9 mouse cellular contexts compared by ENCODE assay signal in genomic region chr12:104069620-104070019, GRCm38 (mm10). TPM values are rescaled to one million over a fixed set of nuclear protein-coding genes. Genes with fewer than 3 reads are reported as not detected.
DNase-seq lines count a peak whose midpoint lies in the region; ATAC-seq and TF ChIP-seq lines count a peak whose summit lies in the region.
"Had no signal": no experiment of that assay in that cellular context is flagged by ENCODE, and none has a peak within 500 bp of the region (broad histone marks: within the 10 kb centered on the region; RNA-seq: fewer than 3 reads in every experiment).

No protein-coding gene starts in this region.

- H3K36me3 ChIP-seq in heart, embryonic 11.5 days (ENCODE audit: control insufficient read depth, insufficient read depth, low read length): no peaks in the 10 kb centered on the region
- H3K36me3 ChIP-seq in limb, embryonic 11.5 days (ENCODE audit: control insufficient read depth, insufficient read depth, low read length): no peaks in the 10 kb centered on the region
- no peaks in the 10 kb centered on the region for H3K36me3 ChIP-seq in midbrain, postnatal 0 days (ENCODE audit: insufficient read depth, low read length)
- H3K36me3 ChIP-seq in splenic B cell, adult 2 months (ENCODE audit: control insufficient read depth, insufficient read depth, low read length, poor library complexity, severe bottlenecking): no peaks in the 10 kb centered on the region

- 6% methylated on average over 2 of the region's 2 CpGs for WGBS in heart, embryonic 11.5 days (ENCODE audit: insufficient replicate concordance)
- WGBS in limb, embryonic 11.5 days: 9% methylated on average over 2 of the region's 2 CpGs
- WGBS in midbrain, postnatal 0 days: 8% methylated on average over 2 of the region's 2 CpGs

- no peaks in the 10 kb centered on the region for H3K4me1 ChIP-seq in heart, embryonic 11.5 days (ENCODE audit: control insufficient read depth, insufficient read depth, low read length)
- H3K4me1 ChIP-seq in limb, embryonic 11.5 days (ENCODE audit: control insufficient read depth, insufficient read depth, low read length): no peaks in the 10 kb centered on the region
- H3K4me1 ChIP-seq in midbrain, postnatal 0 days (ENCODE audit: insufficient read depth, low read length): no peaks in the 10 kb centered on the region

- no peak overlapping the region for H3K9ac ChIP-seq in heart, embryonic 11.5 days (ENCODE audit: low read depth, low read length)
- H3K9ac ChIP-seq in limb, embryonic 11.5 days (ENCODE audit: low read length): no peak overlapping the region
- no peak overlapping the region for H3K9ac ChIP-seq in midbrain, postnatal 0 days (replicated peaks; ENCODE audit: low read length, poor library complexity, severe bottlenecking)

- ATAC-seq in heart, embryonic 11.5 days (replicated peaks; ENCODE audit: insufficient number of reproducible peaks, low FRiP score, low TSS enrichment): no peak
- no peak for ATAC-seq in limb, embryonic 11.5 days (ENCODE audit: insufficient number of reproducible peaks, low FRiP score, low TSS enrichment, low read depth)
- peak; percentile 53; the same call in 1 of the 2 replicates for ATAC-seq in midbrain, postnatal 0 days (ENCODE audit: low FRiP score)

- H3K27ac ChIP-seq in heart, embryonic 11.5 days (ENCODE audit: low read depth, low read length): no peak overlapping the region
- H3K27ac ChIP-seq in gastrocnemius, adult 2 months: no peak overlapping the region
- H3K27ac ChIP-seq in limb, embryonic 11.5 days (replicated peaks; ENCODE audit: low read depth, low read length): no peak overlapping the region
- H3K27ac ChIP-seq in midbrain, postnatal 0 days (ENCODE audit: low read depth, low read length): no peak overlapping the region

- peak; percentile 62 to 87 for DNase-seq in heart, adult 18-20 months
- DNase-seq in cerebellum, adult 9-10 months: peak; percentile 55
- DNase-seq in gastrocnemius, adult 2 months: peak; percentile 77
- peak; percentile 76 for DNase-seq in kidney, adult 18-20 months
- DNase-seq in limb, embryonic 11.5 days (ENCODE audit: low spot score): peak; percentile 84
- peak; percentile 92 for DNase-seq in midbrain, postnatal 0 days (ENCODE audit: low spot score)
- peak; percentile 72 for DNase-seq in splenic B cell, adult 2 months (ENCODE audit: low read depth, low spot score)

- H3K4me3 ChIP-seq in heart, embryonic 11.5 days (ENCODE audit: low read depth, low read length): no peak overlapping the region
- no peak overlapping the region for H3K4me3 ChIP-seq in gastrocnemius, adult 2 months
- no peak overlapping the region for H3K4me3 ChIP-seq in limb, embryonic 11.5 days (ENCODE audit: low read depth, low read length)
- no peak overlapping the region for H3K4me3 ChIP-seq in midbrain, postnatal 0 days (ENCODE audit: low read depth, low read length)
- H3K4me3 ChIP-seq: myocyte had no signal

- no peak overlapping the region for H3K4me2 ChIP-seq in heart, embryonic 11.5 days
- H3K4me2 ChIP-seq in limb, embryonic 11.5 days (ENCODE audit: low read depth, severe bottlenecking): no peak overlapping the region
- H3K4me2 ChIP-seq in midbrain, postnatal 0 days (ENCODE audit: low read depth, low read length, poor library complexity, severe bottlenecking): no peak overlapping the region

- peak; percentile 86 for TF ChIP-seq CTCF in gastrocnemius, adult 2 months (IDR thresholded peaks at IDR 0.05)
- TF ChIP-seq CTCF in midbrain, postnatal 0 days (IDR thresholded peaks at IDR 0.05): peak; percentile 90

- intact Hi-C loops in gastrocnemius, adult 2 months (cut with DNase I): loop anchor here (1.0 kb wide), 1 partner anchor 74 kb away; no protein-coding TSS in a partner anchor

- H3K27me3 ChIP-seq in heart, embryonic 11.5 days (ENCODE audit: control insufficient read depth, insufficient read depth, low read length): 0 out of 2 replicates have a peak, but pooled peaks cover 6% of the 10 kb centered on the region
- no peaks in the 10 kb centered on the region for H3K27me3 ChIP-seq in limb, embryonic 11.5 days (ENCODE audit: control insufficient read depth, insufficient read depth, low read length)
- H3K27me3 ChIP-seq in midbrain, postnatal 0 days (ENCODE audit: insufficient read depth, low read length): no peaks in the 10 kb centered on the region
- no peaks in the 10 kb centered on the region for H3K27me3 ChIP-seq in splenic B cell, adult 2 months (ENCODE audit: control insufficient read depth, insufficient read depth, low read length, poor library complexity, severe bottlenecking)

- H3K9me3 ChIP-seq in heart, embryonic 11.5 days (replicated peaks; ENCODE audit: control insufficient read depth, low read length): no peaks in the 10 kb centered on the region
- no peaks in the 10 kb centered on the region for H3K9me3 ChIP-seq in limb, embryonic 11.5 days (ENCODE audit: control insufficient read depth, low read length)
- no peaks in the 10 kb centered on the region for H3K9me3 ChIP-seq in midbrain, postnatal 0 days (ENCODE audit: low read length)

RNA-seq across cellular contexts. Expression of gene Serpina12, which starts 25.4 kb away (rescaled TPM):
- under 1 TPM in 1 of 2 experiments, not detected in 1; 0.10 TPM for total RNA-seq in heart, adult 18-20 months (2021)
- 0.10 TPM in 1 of 2 replicates, not detected in the other for polyA plus RNA-seq in heart, embryonic 11.5 days (2014; fragmentation: Nextera tagmentation; extraction: Ambion mirVana)
- total RNA-seq in gastrocnemius, adult 2 months (2021): not detected
- polyA plus RNA-seq in limb, embryonic 11.5 days (2014; fragmentation: Nextera tagmentation; extraction: Ambion mirVana): not detected in 2 replicates
- total RNA-seq in midbrain, postnatal 0 days (2014; rRNA removed): 0.16 TPM in 1 of 2 replicates, not detected in the other
- not detected in 2 replicates for polyA plus RNA-seq in midbrain, postnatal 0 days (2015; fragmentation: Nextera tagmentation; extraction: Ambion mirVana)

RNA-seq across cellular contexts. Expression of gene Serpina5, which starts 31.3 kb away (rescaled TPM):
- not detected for total RNA-seq in heart, adult 18-20 months (2021)
- not detected in 2 replicates for polyA plus RNA-seq in heart, embryonic 11.5 days (2014; fragmentation: Nextera tagmentation; extraction: Ambion mirVana)
- total RNA-seq in gastrocnemius, adult 2 months (2021): not detected
- polyA plus RNA-seq in limb, embryonic 11.5 days (2014; fragmentation: Nextera tagmentation; extraction: Ambion mirVana): not detected in 2 replicates
- total RNA-seq in midbrain, postnatal 0 days (2014; rRNA removed): not detected in 2 replicates
- not detected in 2 replicates for polyA plus RNA-seq in midbrain, postnatal 0 days (2015; fragmentation: Nextera tagmentation; extraction: Ambion mirVana)
- polyA plus RNA-seq: myocyte had no signal

RNA-seq across cellular contexts. Expression of gene Serpina3a, which starts 42.9 kb away (rescaled TPM):
- not detected for total RNA-seq in heart, adult 18-20 months (2021)
- polyA plus RNA-seq in heart, embryonic 11.5 days (2014; fragmentation: Nextera tagmentation; extraction: Ambion mirVana): not detected in 2 replicates
- not detected for total RNA-seq in gastrocnemius, adult 2 months (2021)
- polyA plus RNA-seq in limb, embryonic 11.5 days (2014; fragmentation: Nextera tagmentation; extraction: Ambion mirVana): not detected in 2 replicates
- total RNA-seq in midbrain, postnatal 0 days (2014; rRNA removed): not detected in 2 replicates
- polyA plus RNA-seq in midbrain, postnatal 0 days (2015; fragmentation: Nextera tagmentation; extraction: Ambion mirVana): not detected in 2 replicates
- polyA plus RNA-seq: myocyte had no signal

RNA-seq across cellular contexts. Expression of gene Serpina9, which starts 56.1 kb away (rescaled TPM):
- total RNA-seq in heart, adult 18-20 months (2021): under 1 TPM in 1 of 2 experiments, not detected in 1; 0.10 TPM
- 0.04 and 0.21 TPM in 2 replicates for polyA plus RNA-seq in heart, embryonic 11.5 days (2014; fragmentation: Nextera tagmentation; extraction: Ambion mirVana)
- total RNA-seq in gastrocnemius, adult 2 months (2021): not detected
- polyA plus RNA-seq in limb, embryonic 11.5 days (2014; fragmentation: Nextera tagmentation; extraction: Ambion mirVana): not detected in 2 replicates
- 0.85 TPM in 1 of 2 replicates, not detected in the other for total RNA-seq in midbrain, postnatal 0 days (2014; rRNA removed)
- polyA plus RNA-seq in midbrain, postnatal 0 days (2015; fragmentation: Nextera tagmentation; extraction: Ambion mirVana): 0.14 and 0.22 TPM in 2 replicates

RNA-seq across cellular contexts. Expression of gene Serpina3b, which starts 58.2 kb away (rescaled TPM):
- total RNA-seq in heart, adult 18-20 months (2021): not detected
- 0.17 and 0.55 TPM in 2 replicates for polyA plus RNA-seq in heart, embryonic 11.5 days (2014; fragmentation: Nextera tagmentation; extraction: Ambion mirVana)
- not detected for total RNA-seq in gastrocnemius, adult 2 months (2021)
- not detected in 2 replicates for polyA plus RNA-seq in limb, embryonic 11.5 days (2014; fragmentation: Nextera tagmentation; extraction: Ambion mirVana)
- total RNA-seq in midbrain, postnatal 0 days (2014; rRNA removed): not detected in 2 replicates
- not detected in 2 replicates for polyA plus RNA-seq in midbrain, postnatal 0 days (2015; fragmentation: Nextera tagmentation; extraction: Ambion mirVana)
- polyA plus RNA-seq: myocyte had no signal
